Mouse (Mus musculus) liver, postnatal 0 days (tissue): ENCODE data around the gene B3glct. TPM values are rescaled to one million over a fixed set of nuclear protein-coding genes. Genes with fewer than 3 reads are reported as not detected.

Experiments
- ATAC-seq: fragments of 200-750 bp; cut with Nextera tagmentation; 2 replicates; pipeline ENCODE4 v1.8.0; 2017; ENCODE audit warnings: mild to moderate bottlenecking, moderate library complexity
- DNase-seq: peaks from one replicate; pipeline ENCODE4 v3.0.0-alpha.2; 2016
- H3K27ac ChIP-seq: fragments of 300-500 bp; sonication (generic); 2 replicates; pipeline ENCODE4 v1.5.1; 2014; ENCODE audit warnings: antibody characterized with exemption, moderate library complexity, mild to moderate bottlenecking, low read depth
- H3K27me3 ChIP-seq: fragments of 300-500 bp; sonication (generic); 2 replicates; pipeline ENCODE4 v1.6.1; 2014; ENCODE audit warnings: low read length, control low read depth, mixed read lengths; ENCODE audit not compliant: insufficient read depth
- H3K36me3 ChIP-seq: fragments of 300-500 bp; sonication (generic); replicated peaks from 2 replicates; pipeline ENCODE4 v1.6.1; 2014; ENCODE audit warnings: mild to moderate bottlenecking, control low read depth, low read length, moderate library complexity, mixed read lengths; ENCODE audit not compliant: insufficient read depth
- H3K4me1 ChIP-seq: fragments of 300-500 bp; sonication (generic); 2 replicates; pipeline ENCODE4 v1.6.1; 2014; ENCODE audit warnings: antibody characterized with exemption, mild to moderate bottlenecking, control low read depth; ENCODE audit not compliant: insufficient read depth
- H3K4me2 ChIP-seq: fragments of 300-500 bp; sonication (generic); 2 replicates; pipeline ENCODE4 v1.6.1; 2014; ENCODE audit warnings: low read depth, mild to moderate bottlenecking, low read length, moderate library complexity, mixed read lengths
- H3K4me3 ChIP-seq: fragments of 300-500 bp; sonication (generic); 2 replicates; pipeline ENCODE4 v1.5.1; 2014; ENCODE audit warnings: low read depth, low read length
- H3K9ac ChIP-seq: fragments of 300-500 bp; sonication (generic); replicated peaks from 2 replicates; pipeline ENCODE4 v1.6.1; 2014; ENCODE audit warnings: mild to moderate bottlenecking, moderate library complexity
- H3K9me3 ChIP-seq: fragments of 300-500 bp; sonication (generic); 2 replicates; pipeline ENCODE4 v1.6.1; 2016; ENCODE audit warnings: mild to moderate bottlenecking, control low read depth, low read length, mixed read lengths
- CTCF ChIP-seq: sonication (generic); IDR thresholded peaks from 2 replicates; pipeline ENCODE4 v1.5.1; 2016; ENCODE audit warnings: antibody characterized with exemption, low read depth
- EP300 ChIP-seq: IDR thresholded peaks from 2 replicates; pipeline ENCODE4 v1.6.1; 2016; ENCODE audit warnings: antibody characterized with exemption, low read depth, mild to moderate bottlenecking
- WGBS: fragments of 180-500 bp; shearing (Covaris S2); extraction: QIAGEN DNeasy Blood & Tissue Kit; methylation state at CpG from one replicate; pipeline ENCODE4 v1.1.7; 2014; ENCODE audit not compliant: insufficient replicate concordance; 5-methylcytosine and 5-hydroxymethylcytosine counted together
- polyA plus RNA-seq: library from polyadenylated mRNA; unstranded; fragments of >200 nt; fragmentation: Nextera tagmentation; extraction: Ambion mirVana; gene quantifications from 2 replicates; pipeline ENCODE4 v1.2.1, GENCODE M21; 2015

Gene B3glct
- polyA plus RNA-seq, 1 experiment from 2014 or later = 2.5 TPM

DNA sequence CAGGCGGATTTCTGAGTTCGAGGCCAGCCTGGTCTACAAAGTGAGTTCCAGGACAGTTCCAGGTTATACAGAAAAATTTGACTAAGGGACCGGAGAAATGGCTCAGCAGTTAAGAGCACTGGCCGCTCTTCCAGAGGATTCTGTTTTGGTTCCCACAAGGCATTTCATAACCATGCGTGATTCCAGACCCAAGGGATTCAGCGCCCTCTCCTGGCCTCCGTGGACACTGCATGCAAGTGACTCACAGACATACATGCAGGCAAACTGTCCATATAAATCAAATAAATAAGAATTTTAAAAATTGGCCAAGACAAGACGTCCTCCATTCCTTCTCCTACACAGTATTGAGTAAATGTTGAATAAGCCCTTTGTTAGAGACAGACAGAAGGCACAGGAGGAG, 53.7 kb downstream of the B3glct start:
- Histone ChIP-seq H3K27ac (no peak overlapping the region), H3K4me2 (no peak overlapping the region), H3K36me3 (no peaks in the 10 kb centered on the region), H3K9me3 (0 out of 2 replicates have a peak, but pooled peaks cover 2% of the 10 kb centered on the region), H3K4me3 (no peak overlapping the region), H3K9ac (no peak overlapping the region), H3K4me1 (no peaks in the 10 kb centered on the region), H3K27me3 (no peaks in the 10 kb centered on the region)
- TF ChIP-seq CTCF (peak; percentile 26; the same call in 1 of the 2 replicates), EP300 (no peak)
- 91% methylated on average over 8 of the region's 8 CpGs for WGBS
- ATAC-seq (no peak), DNase-seq (no peak)

DNA sequence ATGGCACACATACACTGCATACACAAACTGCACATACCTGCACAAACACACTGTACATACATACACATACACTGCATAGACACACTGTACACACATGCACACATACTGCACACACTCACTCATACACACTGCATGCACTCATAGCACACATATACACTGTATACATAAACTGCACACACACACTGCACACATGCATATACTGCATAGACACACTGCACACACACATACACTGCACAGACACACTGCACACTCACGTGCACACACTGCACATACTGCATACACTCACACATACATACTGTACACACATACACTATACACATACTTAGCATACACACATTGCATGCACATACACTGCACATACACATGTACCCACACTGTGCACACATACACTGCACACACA, 59.2 kb downstream of the B3glct start:
- Histone ChIP-seq H3K36me3 (no peaks in the 10 kb centered on the region), H3K27me3 (no peaks in the 10 kb centered on the region), H3K4me2 (no peak overlapping the region), H3K4me3 (no peak overlapping the region), H3K9ac (no peak overlapping the region), H3K27ac (no peak overlapping the region), H3K4me1 (no peaks in the 10 kb centered on the region), H3K9me3 (peaks cover 2% of the 10 kb centered on the region; the same call in 1 of the 2 replicates)
- WGBS = 91% methylated on average over 1 of the region's 1 CpGs
- ATAC-seq (no peak), DNase-seq (no peak)
- TF ChIP-seq EP300 (no peak), CTCF (no peak)

DNA sequence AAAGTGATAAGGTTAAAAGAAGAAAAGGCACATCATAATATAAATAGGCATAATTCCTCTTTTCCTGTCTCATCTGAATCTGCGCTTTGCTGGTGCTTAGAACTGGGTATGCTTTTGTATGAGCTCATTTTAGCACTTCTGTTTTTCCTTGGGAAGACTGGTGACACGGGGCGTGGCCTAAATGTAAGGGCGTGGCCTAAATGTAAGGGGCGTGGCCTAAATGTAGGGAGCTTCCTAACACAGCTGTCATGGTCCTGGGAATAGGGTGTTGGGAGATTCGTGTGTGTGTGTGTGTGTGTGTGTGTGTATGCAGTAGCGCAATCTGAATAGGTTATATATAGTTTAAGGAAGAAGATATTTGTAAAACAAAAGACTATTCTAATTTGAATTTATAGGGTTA, 62.1 kb downstream of the B3glct start:
- TF ChIP-seq EP300 (no peak), CTCF (no peak)

GRCm38 (mm10) chr5:149740703-149741102, 62.7 kb downstream of the B3glct start:
- no peak overlapping the region for H3K9ac ChIP-seq
- no peaks in the 10 kb centered on the region for H3K4me1 ChIP-seq
- H3K4me3 ChIP-seq = no peak overlapping the region
- no peak overlapping the region for H3K27ac ChIP-seq
- no peak for DNase-seq
- no peak overlapping the region for H3K4me2 ChIP-seq
- no peak for TF ChIP-seq EP300
- 0 out of 2 replicates have a peak, but pooled peaks have one; percentile 34 for TF ChIP-seq CTCF
- ATAC-seq = no peak
- no peaks in the 10 kb centered on the region; the same call in 1 of the 2 replicates for H3K9me3 ChIP-seq
- no peaks in the 10 kb centered on the region for H3K36me3 ChIP-seq
- WGBS = 70% methylated on average over 3 of the region's 3 CpGs
- H3K27me3 ChIP-seq = no peaks in the 10 kb centered on the region

More for the DNA sequence above, 62.1 kb downstream of the B3glct start:
- WGBS = 80% methylated on average over 7 of the region's 7 CpGs
- Histone ChIP-seq H3K4me2 (no peak overlapping the region), H3K4me3 (no peak overlapping the region), H3K36me3 (no peaks in the 10 kb centered on the region), H3K9ac (no peak overlapping the region), H3K9me3 (no peaks in the 10 kb centered on the region; the same call in 1 of the 2 replicates), H3K27me3 (no peaks in the 10 kb centered on the region), H3K4me1 (no peaks in the 10 kb centered on the region), H3K27ac (no peak overlapping the region)
- ATAC-seq = no peak
- no peak for DNase-seq

GRCm38 (mm10) chr5:149742286-149742685, 64.3 kb downstream of the B3glct start:
- H3K4me3 ChIP-seq = no peak overlapping the region
- no peaks in the 10 kb centered on the region for H3K4me1 ChIP-seq
- TF ChIP-seq EP300 (no peak), CTCF (no peak)
- no peak overlapping the region for H3K9ac ChIP-seq
- H3K9me3 ChIP-seq = no peaks in the 10 kb centered on the region; the same call in 1 of the 2 replicates
- no peak overlapping the region for H3K27ac ChIP-seq
- ATAC-seq (no peak), DNase-seq (no peak)
- H3K36me3 ChIP-seq = no peaks in the 10 kb centered on the region
- no peaks in the 10 kb centered on the region for H3K27me3 ChIP-seq
- H3K4me2 ChIP-seq = no peak overlapping the region
- 85% methylated on average over 9 of the region's 9 CpGs for WGBS

DNA sequence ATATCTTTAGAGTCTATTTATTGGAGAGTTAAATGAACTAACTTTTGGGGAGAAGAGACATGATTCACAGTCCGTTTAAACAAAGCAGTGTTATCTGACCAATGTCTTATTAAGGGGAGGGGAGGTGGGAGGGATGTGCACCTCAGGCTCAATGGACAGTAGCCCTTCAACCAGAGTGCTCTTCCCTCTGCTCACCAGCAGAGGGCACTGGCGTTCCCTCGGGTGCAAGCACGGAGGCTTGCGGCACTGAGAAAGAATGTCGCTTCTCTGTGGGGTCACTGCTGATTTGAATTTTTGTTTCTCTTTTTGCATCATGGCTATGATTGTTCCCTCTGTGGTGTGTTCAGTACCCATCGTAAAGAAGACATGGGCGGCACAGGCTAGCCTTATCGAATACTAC, 67.0 kb downstream of the B3glct start:
- Histone ChIP-seq H3K4me2 (no peak overlapping the region), H3K9ac (no peak overlapping the region), H3K9me3 (peaks cover 2% of the 10 kb centered on the region; the same call in 1 of the 2 replicates), H3K36me3 (no peaks in the 10 kb centered on the region), H3K4me3 (no peak overlapping the region), H3K27ac (no peak overlapping the region), H3K27me3 (no peaks in the 10 kb centered on the region), H3K4me1 (no peaks in the 10 kb centered on the region)
- 90% methylated on average over 9 of the region's 9 CpGs for WGBS
- ATAC-seq (no peak), DNase-seq (no peak)
- TF ChIP-seq CTCF = peak; percentile 53
- no peak for TF ChIP-seq EP300
